Mouse (Mus musculus): ENCODE measurements at regions not wholly inside any gene's neighbourhood (a gene's known extent, or its start where the extent isn't known, plus 50 kb on each side); places are given as distances from the start of the nearest gene placed in this dataset.

DNA sequence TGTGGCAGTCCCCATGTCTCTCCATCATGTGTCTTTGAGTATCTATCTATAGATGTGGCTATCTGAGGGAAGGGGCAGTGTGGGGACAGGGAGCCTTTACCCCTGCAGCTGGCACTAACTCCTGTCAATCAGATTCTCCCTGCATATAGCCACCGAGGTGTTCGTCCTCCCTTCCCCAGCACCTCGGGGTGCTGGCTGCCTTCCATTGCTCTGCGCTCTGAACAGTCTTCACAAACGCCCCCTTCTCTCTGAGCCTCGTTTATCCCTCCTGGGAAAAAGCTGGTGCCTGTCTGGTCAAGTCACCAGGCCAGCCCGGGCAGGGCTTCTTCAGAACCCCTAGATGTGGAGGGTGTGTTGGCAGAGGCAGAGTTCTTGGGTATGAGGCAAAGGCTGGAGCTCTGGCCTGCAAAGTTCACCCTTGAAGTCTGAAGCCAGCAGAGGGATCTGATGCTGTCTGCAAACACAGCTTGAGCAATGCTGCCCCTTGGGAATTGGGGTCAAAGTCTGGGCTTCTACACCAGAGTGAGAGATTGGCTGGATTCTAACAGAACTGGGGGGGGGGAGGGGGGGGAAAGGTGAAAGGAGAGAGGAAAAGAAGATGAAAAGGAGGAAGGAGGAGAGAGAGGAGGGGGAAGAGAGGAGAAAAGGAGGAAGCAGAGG is 175.5 kb upstream of the Igsf21 start:
- Histone ChIP-seq H3K27me3 (replicated peaks; ENCODE audit: low read depth, poor library complexity, severe bottlenecking) (no peaks in the 10 kb centered on the region), H3K36me3 (replicated peaks) (no peaks in the 10 kb centered on the region), H3K9me3 (no peaks in the 10 kb centered on the region), H3K4me1 (peaks cover 24% of the 10 kb centered on the region), H3K4me3 (no peak overlapping the region), H3K27ac (replicated peaks) (no peak overlapping the region)
- 80% methylated on average over 7 of the region's 7 CpGs for WGBS
- no peak for DNase-seq (ENCODE audit: low spot score)

DNA sequence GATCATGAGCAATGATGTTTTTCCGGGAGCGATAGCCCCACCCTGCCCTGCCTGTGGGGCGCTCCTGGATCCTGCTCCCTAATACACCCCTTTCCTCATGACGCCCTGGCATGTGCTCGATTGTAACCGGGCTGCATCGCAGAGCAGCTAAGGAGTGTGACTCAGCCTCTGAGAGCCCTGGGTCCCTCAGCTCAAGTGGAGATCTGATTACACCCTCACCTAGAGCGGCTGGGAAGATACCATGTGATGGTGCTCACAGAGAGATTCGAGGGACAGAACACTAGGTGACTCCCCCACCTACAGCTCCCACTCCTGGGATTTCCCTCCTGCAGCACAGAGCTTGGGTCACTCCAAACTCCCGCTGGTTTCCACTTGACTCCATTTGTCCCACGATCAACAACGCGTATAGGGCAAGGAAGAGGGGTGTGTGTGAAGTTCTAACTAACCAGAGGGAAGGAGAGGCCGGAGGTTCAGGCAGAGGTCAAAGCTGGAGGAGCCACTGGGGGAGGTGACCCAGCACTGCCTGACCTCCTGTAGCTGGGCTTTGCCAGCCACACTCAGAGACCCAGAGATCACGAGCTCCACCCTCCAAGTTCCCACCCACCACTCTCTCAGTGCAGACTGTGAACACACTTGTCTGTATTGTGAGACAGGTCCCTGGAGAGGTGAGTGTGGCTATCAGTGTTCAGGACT is 173.3 kb upstream of the Igsf21 start:
- 69% methylated on average over 15 of the region's 15 CpGs for WGBS
- no peaks in the 10 kb centered on the region for H3K27me3 ChIP-seq (replicated peaks; ENCODE audit: low read depth, poor library complexity, severe bottlenecking)
- H3K36me3 ChIP-seq (replicated peaks), result no peaks in the 10 kb centered on the region
- H3K27ac ChIP-seq (replicated peaks), result no peak overlapping the region
- DNase-seq (ENCODE audit: low spot score), result no peak
- peaks cover 24% of the 10 kb centered on the region for H3K4me1 ChIP-seq
- H3K9me3 ChIP-seq, result no peaks in the 10 kb centered on the region
- H3K4me3 ChIP-seq, result no peak overlapping the region

DNA sequence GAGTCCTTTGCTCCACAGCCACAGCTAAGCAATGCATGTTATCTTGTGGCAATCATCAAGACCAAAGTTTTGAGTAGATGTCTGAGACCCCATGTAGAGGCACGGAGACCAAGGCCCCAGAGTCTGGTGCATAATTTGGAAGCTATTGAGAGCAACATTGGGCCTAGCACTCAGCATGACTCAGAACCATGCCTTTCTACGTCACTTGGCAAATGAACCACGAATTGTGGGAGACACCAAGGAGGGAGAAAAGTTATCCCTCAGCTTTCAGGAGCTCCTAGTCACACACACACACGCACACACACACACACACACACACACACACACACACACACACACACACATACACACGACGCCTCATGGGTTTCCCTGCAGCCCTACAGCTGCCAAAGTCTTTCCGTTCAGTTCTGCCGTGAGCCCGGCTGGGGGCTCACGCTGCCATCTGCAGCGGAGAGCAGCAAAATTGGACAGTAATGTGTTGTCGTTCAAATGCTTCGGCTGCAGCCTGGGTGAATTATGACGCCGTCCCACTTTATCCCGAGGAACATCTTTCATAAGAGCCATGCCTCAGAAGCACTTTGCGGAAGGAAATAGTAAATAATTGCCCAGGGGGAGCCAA is 165.8 kb upstream of the Igsf21 start:
- no peaks in the 10 kb centered on the region for H3K27me3 ChIP-seq (replicated peaks; ENCODE audit: low read depth, poor library complexity, severe bottlenecking)
- H3K4me3 ChIP-seq, result no peak overlapping the region
- 87% methylated on average over 17 of the region's 17 CpGs for WGBS
- H3K36me3 ChIP-seq (replicated peaks), result no peaks in the 10 kb centered on the region
- no peak overlapping the region for H3K27ac ChIP-seq (replicated peaks)
- no peaks in the 10 kb centered on the region for H3K9me3 ChIP-seq
- no peak for DNase-seq (ENCODE audit: low spot score)
- peaks cover 5% of the 10 kb centered on the region; the same call in 1 of the 2 replicates for H3K4me1 ChIP-seq

DNA sequence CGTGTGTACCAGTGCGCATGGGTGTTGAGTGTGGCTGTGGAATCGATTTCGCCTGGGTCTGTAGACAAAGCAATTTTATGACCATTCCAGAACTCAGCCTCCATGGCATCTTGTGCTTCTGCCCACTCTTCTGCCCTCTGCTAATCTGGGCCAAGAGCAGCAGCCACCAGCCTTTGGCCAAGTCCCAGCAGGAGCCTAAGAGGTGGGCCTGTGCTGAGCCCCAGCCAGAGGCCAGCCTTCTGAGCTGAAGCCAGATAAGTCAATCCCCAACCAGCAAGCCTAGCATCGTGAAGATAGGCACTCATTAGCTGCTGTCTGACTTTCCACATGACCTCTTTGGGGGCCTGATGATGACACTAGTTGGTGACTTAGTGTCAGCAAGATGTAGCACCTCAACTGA is 161.9 kb upstream of the Igsf21 start:
- Histone ChIP-seq H3K4me3 (no peak overlapping the region), H3K9me3 (no peaks in the 10 kb centered on the region), H3K4me1 (peaks cover 24% of the 10 kb centered on the region), H3K27ac (replicated peaks) (no peak overlapping the region), H3K36me3 (replicated peaks) (no peaks in the 10 kb centered on the region), H3K27me3 (replicated peaks; ENCODE audit: low read depth, poor library complexity, severe bottlenecking) (no peaks in the 10 kb centered on the region)
- WGBS, result 93% methylated on average over 5 of the region's 5 CpGs
- DNase-seq (ENCODE audit: low spot score), result no peak

DNA sequence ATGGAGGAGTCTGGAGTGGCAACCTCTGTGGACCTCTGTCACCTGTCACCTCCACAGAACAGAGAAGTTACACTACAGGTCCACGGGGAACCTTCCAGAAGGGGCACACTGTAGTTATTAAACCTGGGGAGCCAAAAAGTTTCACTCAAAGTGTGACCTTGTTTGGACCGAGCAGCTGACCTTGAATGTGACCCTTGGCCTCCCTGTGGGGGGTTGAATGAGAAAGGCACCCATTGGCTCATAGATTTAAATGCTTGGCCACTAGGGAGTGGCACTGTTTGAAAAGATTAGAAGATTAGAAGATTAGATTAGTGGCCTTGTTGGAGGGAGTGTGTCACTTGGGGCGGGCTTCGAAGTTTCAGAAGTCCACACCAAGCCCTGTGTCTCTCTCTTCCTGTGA is 160.3 kb upstream of the Igsf21 start:
- H3K27ac ChIP-seq (replicated peaks), result peak overlapping the region; percentile 76
- no peak for DNase-seq (ENCODE audit: low spot score)
- 84% methylated on average over 4 of the region's 4 CpGs for WGBS

DNA sequence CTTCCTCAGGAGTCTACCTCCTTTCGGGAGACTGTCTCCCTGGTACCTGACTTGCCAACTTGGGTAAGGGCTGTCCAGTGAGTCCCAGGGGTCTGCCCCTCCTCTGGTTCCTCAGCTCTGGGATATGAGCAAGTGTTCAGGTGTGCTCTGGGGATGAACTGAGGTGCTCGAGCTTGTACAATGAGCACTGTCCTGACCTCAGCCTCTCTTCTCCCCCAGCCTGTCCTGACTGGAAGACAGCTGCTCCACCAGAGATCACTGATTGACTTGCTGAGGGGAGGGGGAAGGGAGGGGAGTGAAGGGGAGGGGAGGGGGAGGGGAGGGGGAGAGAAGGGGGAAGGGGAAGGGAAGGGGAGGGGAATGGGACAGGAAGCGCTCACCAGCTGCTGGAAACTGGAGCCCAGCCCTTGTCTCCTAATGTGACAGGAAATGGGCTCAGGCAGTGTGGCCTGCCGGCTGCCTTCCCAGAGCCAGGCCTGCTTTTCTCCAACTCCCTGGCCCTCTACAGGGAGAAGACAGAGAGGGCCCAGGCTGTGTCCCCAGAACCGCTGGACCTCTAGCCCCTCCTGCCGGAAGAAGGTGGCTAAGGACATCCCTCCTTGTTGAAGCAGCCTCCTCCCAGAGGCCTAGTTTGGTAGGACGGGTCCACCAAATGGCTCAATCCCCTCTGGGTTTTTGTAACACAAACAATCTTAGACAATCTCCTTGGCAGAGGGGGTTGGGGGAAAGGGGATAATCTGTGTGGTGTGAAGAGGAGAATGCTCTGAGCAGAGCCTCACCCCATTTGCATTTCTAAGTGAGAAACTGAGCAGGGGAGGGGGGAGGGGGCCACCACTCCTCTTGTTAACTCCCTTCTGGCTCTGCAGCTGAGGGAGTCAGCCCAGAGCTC is 159.7 kb upstream of the Igsf21 start:
- H3K4me1 ChIP-seq, result peaks cover 24% of the 10 kb centered on the region

More for the DNA sequence above, 160.3 kb upstream of the Igsf21 start:
- Histone ChIP-seq H3K9me3 (no peaks in the 10 kb centered on the region), H3K4me3 (peak overlapping the region; percentile 11; the same call in 1 of the 2 replicates), H3K36me3 (replicated peaks) (no peaks in the 10 kb centered on the region), H3K4me1 (peaks cover 24% of the 10 kb centered on the region), H3K27me3 (replicated peaks; ENCODE audit: low read depth, poor library complexity, severe bottlenecking) (no peaks in the 10 kb centered on the region)

DNA sequence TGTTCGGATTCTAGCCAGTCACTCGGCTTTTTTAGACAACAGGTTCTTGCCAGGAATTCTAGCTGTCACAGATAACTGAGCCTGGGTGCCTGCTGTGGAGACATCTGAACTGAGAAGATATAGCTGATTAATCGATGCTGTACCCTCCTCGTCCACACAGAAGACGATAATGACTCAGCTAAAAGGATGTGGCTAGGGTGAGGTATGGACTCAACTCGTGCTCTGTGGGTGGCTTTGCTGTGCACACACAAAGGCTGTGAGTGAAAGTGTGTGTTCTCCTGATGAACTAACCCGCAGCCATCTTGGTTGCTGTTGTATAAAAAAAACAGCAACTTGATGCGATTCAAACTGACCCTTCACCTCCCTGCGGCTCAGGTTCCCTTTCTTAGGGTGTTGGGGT is 158.8 kb upstream of the Igsf21 start:
- Histone ChIP-seq H3K36me3 (replicated peaks) (no peaks in the 10 kb centered on the region), H3K4me1 (peaks cover 24% of the 10 kb centered on the region), H3K27me3 (replicated peaks; ENCODE audit: low read depth, poor library complexity, severe bottlenecking) (no peaks in the 10 kb centered on the region), H3K27ac (replicated peaks) (0 out of 2 replicates have a peak overlapping the region, but pooled peaks have one; percentile 76), H3K4me3 (no peak overlapping the region), H3K9me3 (no peaks in the 10 kb centered on the region)
- no peak for DNase-seq (ENCODE audit: low spot score)
- WGBS, result 80% methylated on average over 9 of the region's 9 CpGs

More for the DNA sequence above, 159.7 kb upstream of the Igsf21 start:
- Histone ChIP-seq H3K36me3 (replicated peaks) (no peaks in the 10 kb centered on the region), H3K9me3 (no peaks in the 10 kb centered on the region), H3K4me3 (peak overlapping the region; percentile 11; the same call in 1 of the 2 replicates), H3K27ac (replicated peaks) (peak overlapping the region; percentile 76), H3K27me3 (replicated peaks; ENCODE audit: low read depth, poor library complexity, severe bottlenecking) (no peaks in the 10 kb centered on the region)
- 21% methylated on average over 7 of the region's 7 CpGs for WGBS
- peak; percentile 76 for DNase-seq (ENCODE audit: low spot score)

DNA sequence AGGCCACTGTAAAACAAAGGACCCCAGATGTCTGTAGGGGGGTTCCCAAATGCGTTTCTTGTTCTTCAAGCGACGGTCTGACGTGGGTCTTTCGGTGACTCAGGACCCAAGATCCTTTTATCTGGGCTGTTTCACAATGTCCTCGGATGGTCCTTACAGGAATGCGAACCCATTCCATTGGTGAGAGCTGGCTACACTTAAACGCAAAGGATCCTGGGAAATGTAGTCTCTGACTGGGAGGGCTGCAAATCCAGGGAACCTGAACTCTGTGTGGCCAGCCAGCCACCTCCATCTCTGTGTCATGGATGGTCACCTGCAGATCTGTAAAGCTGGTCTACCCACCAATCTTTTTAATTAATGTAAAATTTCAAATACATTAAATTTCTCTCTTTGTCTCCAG is 156.5 kb upstream of the Igsf21 start:
- WGBS, result 43% methylated on average over 8 of the region's 8 CpGs
- no peak for DNase-seq (ENCODE audit: low spot score)
- no peaks in the 10 kb centered on the region for H3K9me3 ChIP-seq

DNA sequence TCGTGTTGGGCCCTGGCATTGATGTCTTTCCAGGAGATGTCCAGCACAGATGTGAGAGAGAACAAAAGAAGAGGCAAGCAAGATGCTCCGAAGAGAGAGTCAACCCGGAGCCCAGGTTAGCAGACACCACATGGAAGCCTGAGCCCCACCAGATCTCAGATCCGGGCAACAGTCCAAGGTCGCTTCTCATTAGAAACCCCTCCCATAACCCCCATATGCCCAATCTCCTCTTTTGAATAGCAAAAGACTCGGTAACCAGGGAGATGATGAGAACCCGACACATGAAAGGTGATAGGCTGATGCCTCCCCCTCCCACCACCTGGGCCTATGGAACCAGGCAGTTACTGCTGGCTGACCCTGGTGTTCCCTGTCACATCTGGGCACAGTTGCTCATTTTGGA is 155.7 kb upstream of the Igsf21 start:
- Histone ChIP-seq H3K4me3 (no peak overlapping the region), H3K9me3 (no peaks in the 10 kb centered on the region), H3K4me1 (peaks cover 19% of the 10 kb centered on the region), H3K36me3 (replicated peaks) (no peaks in the 10 kb centered on the region), H3K27ac (replicated peaks) (no peak overlapping the region), H3K27me3 (replicated peaks; ENCODE audit: low read depth, poor library complexity, severe bottlenecking) (no peaks in the 10 kb centered on the region)
- WGBS, result 86% methylated on average over 7 of the region's 7 CpGs
- DNase-seq (ENCODE audit: low spot score), result no peak

More for the DNA sequence above, 156.5 kb upstream of the Igsf21 start:
- Histone ChIP-seq H3K4me3 (no peak overlapping the region), H3K27me3 (replicated peaks; ENCODE audit: low read depth, poor library complexity, severe bottlenecking) (no peaks in the 10 kb centered on the region), H3K4me1 (peaks cover 24% of the 10 kb centered on the region), H3K27ac (replicated peaks) (no peak overlapping the region), H3K36me3 (replicated peaks) (no peaks in the 10 kb centered on the region)

DNA sequence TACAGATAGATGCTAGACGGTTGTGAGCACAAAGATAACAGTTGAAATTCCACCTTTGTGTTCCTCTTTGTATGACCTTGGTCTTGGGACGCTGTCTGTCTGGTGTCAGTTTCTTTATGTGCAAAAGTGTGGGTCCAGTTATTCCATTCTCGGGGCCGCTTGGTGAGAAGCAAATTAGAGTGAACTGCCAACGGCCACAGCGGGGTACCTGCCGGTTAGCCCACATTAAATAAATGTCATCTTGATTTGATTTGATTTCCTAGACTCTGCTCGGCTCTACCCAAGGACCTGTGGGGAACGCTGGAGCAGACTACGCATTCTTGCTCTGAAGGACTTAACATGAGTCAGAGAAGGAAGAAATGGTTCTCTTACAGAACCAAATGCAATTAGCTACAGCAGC is 155.0 kb upstream of the Igsf21 start:
- Histone ChIP-seq H3K27me3 (replicated peaks; ENCODE audit: low read depth, poor library complexity, severe bottlenecking) (no peaks in the 10 kb centered on the region), H3K4me3 (no peak overlapping the region), H3K4me1 (peaks cover 12% of the 10 kb centered on the region), H3K9me3 (no peaks in the 10 kb centered on the region), H3K27ac (replicated peaks) (no peak overlapping the region), H3K36me3 (replicated peaks) (no peaks in the 10 kb centered on the region)
- 91% methylated on average over 10 of the region's 10 CpGs for WGBS
- DNase-seq (ENCODE audit: low spot score), result no peak

DNA sequence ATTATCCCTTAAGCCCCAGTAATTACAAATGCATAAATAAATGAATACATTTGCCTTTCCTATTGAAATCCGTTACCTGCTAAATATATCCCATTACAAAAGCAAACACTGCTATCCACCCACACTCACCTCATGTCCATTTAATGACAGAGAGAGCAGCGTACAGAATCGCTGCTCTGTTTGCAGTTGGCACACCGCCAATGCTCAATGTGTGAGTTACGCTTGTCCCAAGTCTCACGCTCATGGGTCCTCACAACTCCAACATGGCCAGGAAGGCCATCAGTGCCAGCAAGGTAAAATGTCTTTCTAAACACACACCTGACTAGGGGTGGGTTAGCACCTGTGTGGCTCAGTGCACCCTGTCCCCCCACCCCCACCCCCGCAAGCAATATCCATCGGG is 150.0 kb upstream of the Igsf21 start:
- Histone ChIP-seq H3K27ac (replicated peaks) (no peak overlapping the region), H3K4me1 (no peaks in the 10 kb centered on the region), H3K9me3 (no peaks in the 10 kb centered on the region), H3K27me3 (replicated peaks; ENCODE audit: low read depth, poor library complexity, severe bottlenecking) (no peaks in the 10 kb centered on the region), H3K36me3 (replicated peaks) (no peaks in the 10 kb centered on the region), H3K4me3 (no peak overlapping the region)
- 89% methylated on average over 8 of the region's 8 CpGs for whole genome bisulfite sequencing
- DNase-seq (ENCODE audit: low spot score), result no peak

DNA sequence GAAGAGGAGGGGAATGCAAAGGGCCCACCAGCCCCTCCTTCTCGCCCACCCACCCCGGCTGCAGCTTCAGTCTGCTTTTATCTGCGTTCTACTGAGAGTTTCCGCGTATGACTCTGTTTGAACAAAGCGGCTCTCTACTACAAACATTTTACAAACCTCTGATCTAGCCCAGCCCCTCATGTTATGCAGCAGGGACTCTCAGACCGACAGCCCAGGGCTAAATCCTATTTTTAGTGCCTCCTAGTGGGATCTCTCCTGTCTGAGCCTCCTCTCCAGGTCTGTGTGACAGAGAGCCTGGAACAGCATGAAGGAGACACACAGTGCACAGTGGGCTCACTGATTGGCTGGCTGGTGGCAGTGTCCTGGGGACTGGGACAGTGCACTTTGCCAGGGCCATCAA is 145.7 kb upstream of the Igsf21 start:
- no peak for DNase-seq (ENCODE audit: low spot score)
- Histone ChIP-seq H3K4me3 (no peak overlapping the region), H3K36me3 (replicated peaks) (no peaks in the 10 kb centered on the region), H3K27ac (replicated peaks) (no peak overlapping the region), H3K4me1 (peaks cover 3% of the 10 kb centered on the region; the same call in 1 of the 2 replicates), H3K27me3 (replicated peaks; ENCODE audit: low read depth, poor library complexity, severe bottlenecking) (no peaks in the 10 kb centered on the region), H3K9me3 (no peaks in the 10 kb centered on the region)
- 74% methylated on average over 7 of the region's 7 CpGs for WGBS

All from embryonic facial prominence, embryonic 10.5 days (tissue).